Mouse (Mus musculus): Measurements from ENCODE around the gene Fgfr2. TPM values are rescaled to one million over a fixed set of nuclear protein-coding genes. Genes with fewer than 3 reads are reported as not detected.

The Fgfr2 gene
- total and polyA plus RNA-seq, 2 experiments from 2014 or later = 12.1 to 32.6 TPM

DNA sequence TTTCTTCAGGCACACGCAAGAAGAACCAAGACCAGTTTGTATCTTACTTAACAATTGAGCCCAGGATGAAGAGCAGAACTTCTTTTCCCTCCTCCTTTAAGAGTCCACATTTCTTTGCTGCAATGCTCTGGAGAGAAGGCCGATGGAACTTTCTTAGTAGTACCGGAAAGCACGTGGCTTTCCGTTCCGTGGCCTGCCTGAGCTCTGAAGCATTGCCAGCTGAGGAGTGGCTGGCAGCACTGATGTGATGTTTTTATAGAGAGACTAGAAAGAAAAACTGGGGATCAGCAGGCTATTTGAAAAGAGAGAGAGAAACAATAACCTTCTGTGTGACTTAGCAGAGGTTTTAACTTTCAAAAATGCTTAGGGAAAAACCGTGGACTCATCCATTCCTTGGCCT, 1031.6 kb downstream of the Fgfr2 start:
- Histone ChIP-seq H3K4me2 (ENCODE audit: low read depth, low read length, poor library complexity, severe bottlenecking) (no peak overlapping the region), H3K27me3 (ENCODE audit: insufficient read depth, low read length) (no peaks in the 10 kb centered on the region), H3K36me3 (ENCODE audit: insufficient read depth, low read length) (no peaks in the 10 kb centered on the region), H3K9me3 (ENCODE audit: low read length) (no peaks in the 10 kb centered on the region), H3K9ac (replicated peaks; ENCODE audit: low read length, poor library complexity, severe bottlenecking) (no peak overlapping the region), H3K4me1 (ENCODE audit: insufficient read depth, low read length) (0 out of 2 replicates have a peak, but pooled peaks cover 5% of the 10 kb centered on the region), H3K27ac (ENCODE audit: low read depth, low read length) (no peak overlapping the region), H3K4me3 (ENCODE audit: low read depth, low read length) (no peak overlapping the region)
- WGBS = 68% methylated on average over 7 of the region's 7 CpGs
- TF ChIP-seq CTCF (IDR thresholded peaks at IDR 0.05) = no peak
- no peak for ATAC-seq (ENCODE audit: low FRiP score)
- no peak for DNase-seq (ENCODE audit: low spot score)

DNA sequence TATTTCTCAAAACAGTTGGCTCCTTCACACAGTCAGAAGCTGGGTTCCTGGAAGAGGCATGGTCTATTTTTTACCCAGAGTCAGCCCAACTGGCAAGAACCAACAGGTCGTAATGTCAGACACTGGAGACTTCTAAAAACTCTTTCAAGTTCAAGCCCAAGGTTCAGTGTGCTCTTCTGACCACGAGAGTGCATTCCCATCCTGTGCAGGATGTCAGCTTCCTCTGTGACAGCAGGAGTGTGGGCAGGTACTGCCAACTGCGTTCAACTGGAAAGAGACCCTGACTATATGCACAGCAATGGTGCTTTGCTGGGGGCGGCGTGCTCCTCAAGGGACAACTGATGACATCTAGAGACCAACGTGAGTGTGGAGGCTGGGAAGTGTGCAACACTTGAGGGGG, 1034.5 kb downstream of the Fgfr2 start:
- no peak for ATAC-seq (ENCODE audit: low FRiP score)
- 0 out of 2 replicates have a peak overlapping the region, but pooled peaks have one; percentile 4 for H3K27ac ChIP-seq (ENCODE audit: low read depth, low read length)
- WGBS = 71% methylated on average over 6 of the region's 6 CpGs

DNA sequence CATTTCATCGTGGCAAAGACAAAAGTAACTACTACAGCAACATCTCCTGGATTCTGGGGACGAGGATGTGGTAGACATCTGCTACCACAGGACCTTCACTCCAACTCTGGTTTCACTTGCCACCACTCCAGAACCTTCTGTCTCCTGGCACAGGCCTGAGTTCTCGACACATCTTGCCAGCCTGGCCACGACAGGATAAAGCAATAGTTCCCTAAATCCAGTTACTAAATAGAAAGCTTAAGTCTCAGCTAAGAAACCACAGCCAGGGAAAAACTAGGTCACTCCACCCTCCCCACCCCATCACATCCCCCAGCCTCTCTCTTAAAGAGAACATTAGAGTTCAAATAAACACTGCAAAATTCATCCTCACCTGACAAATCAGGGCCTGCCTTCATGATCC, 1035.0 kb downstream of the Fgfr2 start:
- Histone ChIP-seq H3K4me1 (ENCODE audit: insufficient read depth, low read length) (0 out of 2 replicates have a peak, but pooled peaks cover 5% of the 10 kb centered on the region), H3K36me3 (ENCODE audit: insufficient read depth, low read length) (no peaks in the 10 kb centered on the region), H3K27ac (ENCODE audit: low read depth, low read length) (no peak overlapping the region), H3K27me3 (ENCODE audit: insufficient read depth, low read length) (no peaks in the 10 kb centered on the region), H3K9ac (replicated peaks; ENCODE audit: low read length, poor library complexity, severe bottlenecking) (no peak overlapping the region), H3K9me3 (ENCODE audit: low read length) (no peaks in the 10 kb centered on the region), H3K4me3 (ENCODE audit: low read depth, low read length) (no peak overlapping the region), H3K4me2 (ENCODE audit: low read depth, low read length, poor library complexity, severe bottlenecking) (no peak overlapping the region)
- TF ChIP-seq CTCF (IDR thresholded peaks at IDR 0.05) = no peak
- DNase-seq (ENCODE audit: low spot score) (peak; percentile 13), ATAC-seq (ENCODE audit: low FRiP score) (no peak)
- WGBS = 60% methylated on average over 4 of the region's 4 CpGs

More for the DNA sequence above, 1034.5 kb downstream of the Fgfr2 start:
- Histone ChIP-seq H3K9me3 (ENCODE audit: low read length) (no peaks in the 10 kb centered on the region), H3K4me2 (ENCODE audit: low read depth, low read length, poor library complexity, severe bottlenecking) (no peak overlapping the region), H3K27me3 (ENCODE audit: insufficient read depth, low read length) (no peaks in the 10 kb centered on the region), H3K9ac (replicated peaks; ENCODE audit: low read length, poor library complexity, severe bottlenecking) (no peak overlapping the region), H3K4me1 (ENCODE audit: insufficient read depth, low read length) (0 out of 2 replicates have a peak, but pooled peaks cover 5% of the 10 kb centered on the region), H3K4me3 (ENCODE audit: low read depth, low read length) (no peak overlapping the region), H3K36me3 (ENCODE audit: insufficient read depth, low read length) (no peaks in the 10 kb centered on the region)
- no peak for TF ChIP-seq CTCF (IDR thresholded peaks at IDR 0.05)
- no peak for DNase-seq (ENCODE audit: low spot score)

DNA sequence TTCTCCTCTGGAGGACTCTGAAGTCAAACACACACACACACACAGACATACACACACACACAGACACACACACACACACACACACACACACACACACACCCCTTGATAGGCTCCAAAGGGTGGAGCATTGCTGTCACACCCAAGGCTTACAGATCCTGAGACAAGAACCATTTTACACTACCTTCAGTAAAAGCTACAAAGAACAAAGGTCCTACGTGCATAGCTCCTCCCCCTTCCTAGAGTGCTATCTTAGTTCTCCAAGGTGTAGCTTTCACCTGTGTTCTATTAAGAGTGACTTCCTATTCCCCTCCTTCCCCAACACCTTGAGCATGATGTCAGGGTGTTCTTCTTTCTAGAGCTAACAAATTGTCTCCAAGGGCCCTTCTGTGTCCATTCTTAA, 1047.3 kb downstream of the Fgfr2 start:
- Histone ChIP-seq H3K9ac (replicated peaks; ENCODE audit: low read length, poor library complexity, severe bottlenecking) (no peak overlapping the region), H3K27ac (ENCODE audit: low read depth, low read length) (no peak overlapping the region), H3K27me3 (ENCODE audit: insufficient read depth, low read length) (no peaks in the 10 kb centered on the region), H3K9me3 (ENCODE audit: low read length) (no peaks in the 10 kb centered on the region), H3K36me3 (ENCODE audit: insufficient read depth, low read length) (no peaks in the 10 kb centered on the region), H3K4me3 (ENCODE audit: low read depth, low read length) (no peak overlapping the region), H3K4me2 (ENCODE audit: low read depth, low read length, poor library complexity, severe bottlenecking) (no peak overlapping the region), H3K4me1 (ENCODE audit: insufficient read depth, low read length) (no peaks in the 10 kb centered on the region)
- WGBS = 76% methylated on average over 1 of the region's 1 CpGs
- TF ChIP-seq CTCF (IDR thresholded peaks at IDR 0.05) = no peak
- DNase-seq (ENCODE audit: low spot score) = no peak
- ATAC-seq (ENCODE audit: low FRiP score) = no peak

DNA sequence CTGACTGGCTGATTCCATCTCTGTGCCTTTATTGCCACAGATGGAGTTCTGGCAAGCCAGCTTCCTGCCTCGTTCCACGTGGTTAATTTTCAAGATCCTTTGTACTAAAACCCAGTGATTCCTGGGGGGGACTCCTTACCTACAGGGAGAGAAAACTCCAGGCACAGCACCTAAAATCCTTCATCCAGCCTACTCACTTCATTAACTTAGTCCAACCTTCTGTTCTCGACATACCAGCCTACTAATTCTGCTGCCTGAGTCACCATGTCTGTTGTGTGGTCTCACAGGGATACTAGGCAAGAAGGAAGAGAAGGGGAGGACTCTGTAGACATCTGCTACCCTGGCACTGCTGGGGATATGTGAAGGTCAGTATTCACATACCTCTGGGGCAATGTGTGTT, 1048.6 kb downstream of the Fgfr2 start:
- Histone ChIP-seq H3K27me3 (ENCODE audit: insufficient read depth, low read length) (no peaks in the 10 kb centered on the region), H3K4me2 (ENCODE audit: low read depth, low read length, poor library complexity, severe bottlenecking) (no peak overlapping the region), H3K4me1 (ENCODE audit: insufficient read depth, low read length) (no peaks in the 10 kb centered on the region), H3K4me3 (ENCODE audit: low read depth, low read length) (no peak overlapping the region), H3K9me3 (ENCODE audit: low read length) (no peaks in the 10 kb centered on the region), H3K36me3 (ENCODE audit: insufficient read depth, low read length) (no peaks in the 10 kb centered on the region), H3K27ac (ENCODE audit: low read depth, low read length) (no peak overlapping the region), H3K9ac (replicated peaks; ENCODE audit: low read length, poor library complexity, severe bottlenecking) (no peak overlapping the region)
- ATAC-seq (ENCODE audit: low FRiP score) = no peak
- no peak for DNase-seq (ENCODE audit: low spot score)
- no peak for TF ChIP-seq CTCF (IDR thresholded peaks at IDR 0.05)
- WGBS = 68% methylated on average over 3 of the region's 3 CpGs

DNA sequence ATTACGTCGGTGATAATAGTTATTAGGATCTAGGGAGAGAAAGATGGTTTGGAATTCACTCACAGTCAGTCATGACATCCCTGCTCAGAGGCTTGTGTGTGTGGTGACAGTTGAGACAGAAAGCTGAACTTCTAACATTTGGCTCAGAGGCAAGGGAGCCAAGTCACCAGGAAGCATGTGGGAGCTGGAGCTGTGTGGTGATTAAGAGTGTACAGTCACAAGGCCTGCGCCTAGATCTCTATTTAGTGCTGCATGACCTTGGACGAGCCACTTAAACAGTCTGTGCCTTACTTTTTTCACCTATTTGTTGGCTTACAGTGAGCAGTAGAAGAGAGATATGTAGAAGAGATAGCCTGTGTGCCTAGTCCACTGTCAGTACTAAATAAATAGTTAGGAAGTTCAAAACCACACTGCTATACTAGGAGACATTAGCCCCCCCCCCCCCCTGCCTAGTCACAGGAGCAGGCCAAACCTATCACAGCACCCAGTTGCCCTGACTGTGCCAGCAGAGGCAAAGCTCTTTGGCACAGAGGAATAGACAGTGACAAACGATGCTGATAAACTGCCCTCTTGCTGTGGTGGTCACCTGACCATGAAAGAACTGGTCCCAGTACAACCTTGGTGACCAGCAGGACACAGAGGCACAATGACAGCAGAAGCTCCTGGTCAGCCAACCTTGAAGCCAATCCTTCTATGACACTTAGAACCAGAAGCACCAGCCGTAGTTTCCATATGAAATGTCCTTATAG, 1052.1 kb downstream of the Fgfr2 start:
- no peaks in the 10 kb centered on the region for H3K36me3 ChIP-seq (ENCODE audit: insufficient read depth, low read length)
- H3K9me3 ChIP-seq (ENCODE audit: low read length) = no peaks in the 10 kb centered on the region
- H3K27ac ChIP-seq (ENCODE audit: low read depth, low read length) = no peak overlapping the region
- no peak overlapping the region for H3K9ac ChIP-seq (replicated peaks; ENCODE audit: low read length, poor library complexity, severe bottlenecking)
- 91% methylated on average over 6 of the region's 6 CpGs for WGBS
- ATAC-seq (ENCODE audit: low FRiP score) (no peak), DNase-seq (ENCODE audit: low spot score) (no peak)
- no peak overlapping the region for H3K4me2 ChIP-seq (ENCODE audit: low read depth, low read length, poor library complexity, severe bottlenecking)
- no peaks in the 10 kb centered on the region for H3K27me3 ChIP-seq (ENCODE audit: insufficient read depth, low read length)
- TF ChIP-seq CTCF (IDR thresholded peaks at IDR 0.05) = no peak
- H3K4me1 ChIP-seq (ENCODE audit: insufficient read depth, low read length) = no peaks in the 10 kb centered on the region
- no peak overlapping the region for H3K4me3 ChIP-seq (ENCODE audit: low read depth, low read length)

Measured in midbrain, postnatal 0 days (tissue).